Mouse (Mus musculus): ENCODE measurements around the gene Pdcl3. TPM values are rescaled to one million over a fixed set of nuclear protein-coding genes. Genes with fewer than 3 reads are reported as not detected.
A peak's percentile ranks its signal among the peaks of the same experiment; 100 is the strongest.

Gene Pdcl3
- total and polyA plus RNA-seq, 3 experiments, result 55.6 to 120 (median 83.6) TPM

DNA sequence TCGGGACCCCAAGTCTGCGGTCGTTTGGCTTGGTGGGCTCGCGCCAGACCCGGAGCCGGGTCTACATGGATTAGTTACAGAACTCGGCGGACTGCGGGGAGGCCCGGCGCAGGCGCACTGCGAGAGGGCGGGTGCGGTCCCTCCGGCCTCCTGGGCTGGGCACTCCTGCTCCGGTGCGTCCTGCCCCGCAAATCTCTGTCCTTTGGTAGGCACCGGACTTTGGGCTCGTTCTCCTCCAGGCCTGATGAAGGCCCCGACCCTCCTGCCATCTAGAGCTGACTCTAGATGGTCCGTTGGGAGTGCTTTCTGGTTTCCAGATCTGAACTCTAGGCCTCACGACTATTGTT is 2.4 kb downstream of the Pdcl3 start:
- peak overlapping the region; percentile 84 for H3K9ac ChIP-seq (ENCODE audit: insufficient read depth, low read depth)
- in situ Hi-C loops (cut with MboI; ENCODE audit: low pct_ligation_motif_present, low pct_unique_long_range_greater_than_20kb, low sequenced_read_pairs), result no loop called here
- H3K27ac ChIP-seq (ENCODE audit: insufficient read depth, low read depth), result no peak overlapping the region
- peak overlapping the region; percentile 71 to 83 (median 74) for H3K4me3 ChIP-seq (replicated peaks in 1 of 3; ENCODE audit: low read depth in 2 of 3, low read length in 2 of 3, poor library complexity in 1 of 3)
- H3K27me3 ChIP-seq (replicated peaks), result no peaks in the 10 kb centered on the region
- H3K79me2 ChIP-seq (replicated peaks; ENCODE audit: control insufficient read depth, extremely low read depth, insufficient read depth, poor library complexity, severe bottlenecking), result peaks cover 7% of the 10 kb centered on the region
- no peak for DNase-seq (ENCODE audit: extremely low read depth)
- TF ChIP-seq RCOR1 (conservative IDR thresholded peaks at IDR 0.05; ENCODE audit: low read depth, low read length), result no peak
- no peak for TF ChIP-seq SMC3 (IDR thresholded peaks at IDR 0.05; ENCODE audit: low read depth, low read length)
- TF ChIP-seq ZKSCAN1 (IDR thresholded peaks at IDR 0.05; ENCODE audit: borderline replicate concordance, low read depth, low read length), result no peak
- TF ChIP-seq JUN (IDR thresholded peaks at IDR 0.05; ENCODE audit: insufficient read depth, low read depth, low read length), result no peak
- no peak for TF ChIP-seq KAT2A (IDR thresholded peaks at IDR 0.05; ENCODE audit: insufficient replicate concordance, low read length)
- TF ChIP-seq MXI1 (IDR thresholded peaks at IDR 0.05; ENCODE audit: low read depth, low read length), result 0 out of 2 replicates have a peak, but pooled peaks have one; percentile 17
- no peak for TF ChIP-seq ZMIZ1 (IDR thresholded peaks at IDR 0.05; ENCODE audit: low read depth, low read length)
- TF ChIP-seq POLR2AphosphoS2 (IDR thresholded peaks at IDR 0.05; ENCODE audit: low read depth, low read length), result no peak
- TF ChIP-seq MAFK (IDR thresholded peaks at IDR 0.05; ENCODE audit: insufficient replicate concordance, low read length), result no peak
- TF ChIP-seq SIN3A (IDR thresholded peaks at IDR 0.05; ENCODE audit: low read length), result peak; percentile 50; the same call in 1 of the 2 replicates
- TF ChIP-seq MAZ (IDR thresholded peaks at IDR 0.05; ENCODE audit: low read depth, low read length), result no peak
- TF ChIP-seq HCFC1 (IDR thresholded peaks at IDR 0.05; ENCODE audit: low read depth, low read length), result peak; percentile 8; the same call in 1 of the 2 replicates
- no peak for TF ChIP-seq E2F4 (IDR thresholded peaks at IDR 0.05; ENCODE audit: insufficient replicate concordance, low read depth, low read length)
- no peak for TF ChIP-seq GABPA (IDR thresholded peaks at IDR 0.05; ENCODE audit: insufficient replicate concordance, low read depth, low read length)
- no peak for TF ChIP-seq USF2 (conservative IDR thresholded peaks at IDR 0.05; ENCODE audit: low read depth, low read length)
- TF ChIP-seq NELFE (IDR thresholded peaks at IDR 0.05; ENCODE audit: low read depth, low read length), result no peak
- no peak for TF ChIP-seq MEF2A (IDR thresholded peaks at IDR 0.05; ENCODE audit: borderline replicate concordance, low read depth, low read length)
- H3K4me2 ChIP-seq (ENCODE audit: insufficient read depth, low read depth, poor library complexity, severe bottlenecking), result peak overlapping the region; percentile 74
- peaks cover 4 to 29% of the 10 kb centered on the region in 2 experiments for H3K36me3 ChIP-seq (replicated peaks in 1 of 2; ENCODE audit: control insufficient read depth in 1 of 2, insufficient read depth in 1 of 2, low read length in 1 of 2)
- H3K9me3 ChIP-seq (replicated peaks; ENCODE audit: low read length), result peaks cover 3% of the 10 kb centered on the region
- peaks cover 2 to 27% of the 10 kb centered on the region in 2 experiments; a peak in 3 of 4 replicates for H3K4me1 ChIP-seq (ENCODE audit: control insufficient read depth in 1 of 2, insufficient read depth in 2 of 2)
- dilution Hi-C loops (cut with MboI; ENCODE audit: extremely low pct_ligation_motif_present, extremely low pct_unique_long_range_greater_than_20kb, low sequenced_read_pairs), result no loop called here

DNA sequence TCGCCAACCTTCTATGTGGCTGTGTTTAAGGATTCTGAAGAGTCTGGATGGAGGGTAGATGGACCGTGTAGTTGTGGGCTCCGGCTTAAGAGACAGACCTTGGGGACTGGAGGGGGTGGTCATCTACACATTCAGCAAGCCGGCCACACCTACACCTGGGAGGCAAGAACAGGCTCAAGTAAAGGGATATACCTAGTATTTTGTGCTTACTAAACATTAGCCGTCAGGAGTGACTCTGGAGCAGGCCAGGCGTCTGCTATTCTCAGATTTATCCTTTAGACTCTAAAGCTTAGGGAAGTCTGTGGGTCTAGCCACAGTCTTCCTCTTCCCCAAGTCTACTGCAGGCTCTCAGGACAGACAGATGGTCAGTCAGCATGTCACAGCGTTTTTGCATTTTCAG is 2.9 kb downstream of the Pdcl3 start:
- H3K9me3 ChIP-seq (replicated peaks; ENCODE audit: low read length), result peaks cover 3% of the 10 kb centered on the region
- dilution Hi-C loops (cut with MboI; ENCODE audit: extremely low pct_ligation_motif_present, extremely low pct_unique_long_range_greater_than_20kb, low sequenced_read_pairs), result no loop called here
- H3K4me3 ChIP-seq (replicated peaks in 1 of 3; ENCODE audit: low read depth in 2 of 3, low read length in 2 of 3, poor library complexity in 1 of 3), result peak overlapping the region; percentile 71 to 83 (median 74)
- H3K4me2 ChIP-seq (ENCODE audit: insufficient read depth, low read depth, poor library complexity, severe bottlenecking), result peak overlapping the region; percentile 74
- peaks cover 2 to 27% of the 10 kb centered on the region in 2 experiments; a peak in 3 of 4 replicates for H3K4me1 ChIP-seq (ENCODE audit: control insufficient read depth in 1 of 2, insufficient read depth in 2 of 2)
- no peaks in the 10 kb centered on the region for H3K27me3 ChIP-seq (replicated peaks)
- H3K36me3 ChIP-seq (replicated peaks in 1 of 2; ENCODE audit: control insufficient read depth in 1 of 2, insufficient read depth in 1 of 2, low read length in 1 of 2), result peaks cover 4 to 34% of the 10 kb centered on the region in 2 experiments
- no peak for DNase-seq (ENCODE audit: extremely low read depth)
- no peak for TF ChIP-seq SIN3A (IDR thresholded peaks at IDR 0.05; ENCODE audit: low read length)
- no peak for TF ChIP-seq TBP (conservative IDR thresholded peaks at IDR 0.05; ENCODE audit: low read depth, low read length)
- no peak for TF ChIP-seq MYC (IDR thresholded peaks at IDR 0.05; ENCODE audit: low read depth, low read length)
- no peak for TF ChIP-seq USF1 (IDR thresholded peaks at IDR 0.05; ENCODE audit: low read depth, low read length)
- TF ChIP-seq MAZ (IDR thresholded peaks at IDR 0.05; ENCODE audit: low read depth, low read length), result no peak
- no peak for TF ChIP-seq ZMIZ1 (IDR thresholded peaks at IDR 0.05; ENCODE audit: low read depth, low read length)
- no peak for TF ChIP-seq MEF2A (IDR thresholded peaks at IDR 0.05; ENCODE audit: borderline replicate concordance, low read depth, low read length)
- TF ChIP-seq CHD1 (IDR thresholded peaks at IDR 0.05; ENCODE audit: low read depth, low read length), result no peak
- TF ChIP-seq IRF4 (IDR thresholded peaks at IDR 0.05; ENCODE audit: low read depth, low read length), result no peak
- no peak for TF ChIP-seq CHD2 (IDR thresholded peaks at IDR 0.05; ENCODE audit: low read length)
- no peak for TF ChIP-seq ZC3H11A (IDR thresholded peaks at IDR 0.05; ENCODE audit: low read depth, low read length)
- no peak for TF ChIP-seq NELFE (IDR thresholded peaks at IDR 0.05; ENCODE audit: low read depth, low read length)
- no peak for TF ChIP-seq CTCF (conservative IDR thresholded peaks at IDR 0.05 in 1 of 2, IDR thresholded peaks at IDR 0.05 in 1 of 2; ENCODE audit: low read depth in 2 of 2, low read length in 2 of 2)
- no peak for TF ChIP-seq BHLHE40 (IDR thresholded peaks at IDR 0.05; ENCODE audit: low read depth, low read length)
- TF ChIP-seq KAT2A (IDR thresholded peaks at IDR 0.05; ENCODE audit: insufficient replicate concordance, low read length), result no peak
- TF ChIP-seq MAFK (IDR thresholded peaks at IDR 0.05; ENCODE audit: insufficient replicate concordance, low read length), result no peak
- no peak for TF ChIP-seq MXI1 (IDR thresholded peaks at IDR 0.05; ENCODE audit: low read depth, low read length)
- TF ChIP-seq JUN (IDR thresholded peaks at IDR 0.05; ENCODE audit: insufficient read depth, low read depth, low read length), result no peak
- no peak for TF ChIP-seq GABPA (IDR thresholded peaks at IDR 0.05; ENCODE audit: insufficient replicate concordance, low read depth, low read length)
- H3K27ac ChIP-seq (ENCODE audit: insufficient read depth, low read depth), result no peak overlapping the region
- H3K9ac ChIP-seq (ENCODE audit: insufficient read depth, low read depth), result peak overlapping the region; percentile 84
- peaks cover 7% of the 10 kb centered on the region for H3K79me2 ChIP-seq (replicated peaks; ENCODE audit: control insufficient read depth, extremely low read depth, insufficient read depth, poor library complexity, severe bottlenecking)
- in situ Hi-C loops (cut with MboI; ENCODE audit: low pct_ligation_motif_present, low pct_unique_long_range_greater_than_20kb, low sequenced_read_pairs), result no loop called here
